Mouse (Mus musculus) thymus, adult 18-20 months (tissue): ENCODE results near the gene Gm17509.
A peak's percentile ranks its signal among the peaks of the same experiment; 100 is the strongest.

ENCODE experiments used
- DNase-seq, 2 experiments: peaks; one replicate each; pipeline ENCODE4 v3.0.0; 2022; ENCODE audit warnings: mixed read lengths in 2 of 2

Gene Gm17509

GRCm38 (mm10) chr13:117220501-117221321 is at the start of gene Gm17509:
Gene Gm17509 (minus strand): TSS chr13:117221075.
- DNase-seq, result peak; percentile 69 to 82

GRCm38 (mm10) chr13:117267963-117268362 is 47.1 kb upstream of the Gm17509 start:
- no peak for DNase-seq

- no peak for DNase-seq
These were observed 45.3 kb upstream of the Gm17509 start for GRCm38 (mm10) chr13:117266156-117266555.

GRCm38 (mm10) chr13:117260704-117261103 is 39.8 kb upstream of the Gm17509 start:
- no peak for DNase-seq

- DNase-seq, result no peak
These were observed 21.7 kb upstream of the Gm17509 start for GRCm38 (mm10) chr13:117242621-117243020.

- no peak for DNase-seq
These were observed 21.2 kb upstream of the Gm17509 start for GRCm38 (mm10) chr13:117242063-117242462.

GRCm38 (mm10) chr13:117237111-117237510 is 16.2 kb upstream of the Gm17509 start:
- no peak for DNase-seq

GRCm38 (mm10) chr13:117235530-117236212 is 14.8 kb upstream of the Gm17509 start:
- no peak for DNase-seq

- no peak for DNase-seq
These were observed 13.6 kb upstream of the Gm17509 start for GRCm38 (mm10) chr13:117234486-117234885.

GRCm38 (mm10) chr13:117233808-117234207 is 12.9 kb upstream of the Gm17509 start:
- DNase-seq, result no peak

- DNase-seq, result no peak
These were observed 9.7 kb upstream of the Gm17509 start for GRCm38 (mm10) chr13:117230371-117231110.

GRCm38 (mm10) chr13:117225561-117225960 is 4.7 kb upstream of the Gm17509 start:
- no peak for DNase-seq

- DNase-seq, result no peak
These were observed 4.0 kb upstream of the Gm17509 start for GRCm38 (mm10) chr13:117224901-117225300.

GRCm38 (mm10) chr13:117223125-117223524 is 2.2 kb upstream of the Gm17509 start:
- no peak for DNase-seq

GRCm38 (mm10) chr13:117219871-117220500 is 889 bp downstream of the Gm17509 start:
- DNase-seq, result no peak

- no peak for DNase-seq
These were observed 2.8 kb downstream of the Gm17509 start for GRCm38 (mm10) chr13:117218092-117218491.

- no peak for DNase-seq
These were observed 3.3 kb downstream of the Gm17509 start for GRCm38 (mm10) chr13:117217621-117218020.

- DNase-seq, result no peak
These were observed 4.0 kb downstream of the Gm17509 start for GRCm38 (mm10) chr13:117216752-117217363.

- DNase-seq, result peak; percentile 52 to 83
These were observed 4.7 kb downstream of the Gm17509 start for GRCm38 (mm10) chr13:117216126-117216525.

- no peak for DNase-seq
These were observed 5.4 kb downstream of the Gm17509 start for GRCm38 (mm10) chr13:117215481-117215880.

- DNase-seq, result peak in 1 of 2 experiments; percentile 53
These were observed 9.4 kb downstream of the Gm17509 start for GRCm38 (mm10) chr13:117211386-117211875.

GRCm38 (mm10) chr13:117208236-117208635 is 12.6 kb downstream of the Gm17509 start, which contains the start of gene Emb:
Gene Emb (plus strand): TSS chr13:117208536.
- no peak for DNase-seq
